Mouse (Mus musculus): Measurements from ENCODE around the gene Dcdc2c.

- no peak for TF ChIP-seq CTCF (IDR thresholded peaks at IDR 0.05; ENCODE audit: borderline replicate concordance, insufficient read depth, low read length)
- TF ChIP-seq POLR2A (IDR thresholded peaks at IDR 0.05; ENCODE audit: low read depth, low read length) = no peak
These were observed 93.4 kb downstream of the Dcdc2c start for GRCm38 (mm10) chr12:28458786-28459185.
